Mouse (Mus musculus) adrenal gland, adult 18-20 months (tissue): Measurements from ENCODE around the gene Smg5. TPM values are rescaled to one million over a fixed set of nuclear protein-coding genes. Genes with fewer than 3 reads are reported as not detected.
"Not testable (repeated sequence)": the region's sequence is repeated elsewhere in the genome, so short reads cannot be mapped to it uniquely, and the experiment has no call there.

Source experiments
- DNase-seq, 2 experiments: peaks; one replicate each; pipeline ENCODE4 v3.0.0; 2021 to 2022; ENCODE audit warnings: low spot score in 2 of 2
- total RNA-seq, 2 experiments: library from RNA; stranded (reverse); gene quantifications; 1 replicate in 1 of 2; 2 replicates in 1 of 2; pipeline ENCODE4 v1.2.3; 2021

Gene Smg5
- total RNA-seq, 2 experiments from 2014 or later, result 43.3 to 46.0 TPM

- no peak for DNase-seq
These were observed 14.7 kb downstream of the Smg5 start for GRCm38 (mm10) chr3:88350732-88351131.

GRCm38 (mm10) chr3:88352907-88353306 is 16.8 kb downstream of the Smg5 start:
- DNase-seq, result no peak

DNA sequence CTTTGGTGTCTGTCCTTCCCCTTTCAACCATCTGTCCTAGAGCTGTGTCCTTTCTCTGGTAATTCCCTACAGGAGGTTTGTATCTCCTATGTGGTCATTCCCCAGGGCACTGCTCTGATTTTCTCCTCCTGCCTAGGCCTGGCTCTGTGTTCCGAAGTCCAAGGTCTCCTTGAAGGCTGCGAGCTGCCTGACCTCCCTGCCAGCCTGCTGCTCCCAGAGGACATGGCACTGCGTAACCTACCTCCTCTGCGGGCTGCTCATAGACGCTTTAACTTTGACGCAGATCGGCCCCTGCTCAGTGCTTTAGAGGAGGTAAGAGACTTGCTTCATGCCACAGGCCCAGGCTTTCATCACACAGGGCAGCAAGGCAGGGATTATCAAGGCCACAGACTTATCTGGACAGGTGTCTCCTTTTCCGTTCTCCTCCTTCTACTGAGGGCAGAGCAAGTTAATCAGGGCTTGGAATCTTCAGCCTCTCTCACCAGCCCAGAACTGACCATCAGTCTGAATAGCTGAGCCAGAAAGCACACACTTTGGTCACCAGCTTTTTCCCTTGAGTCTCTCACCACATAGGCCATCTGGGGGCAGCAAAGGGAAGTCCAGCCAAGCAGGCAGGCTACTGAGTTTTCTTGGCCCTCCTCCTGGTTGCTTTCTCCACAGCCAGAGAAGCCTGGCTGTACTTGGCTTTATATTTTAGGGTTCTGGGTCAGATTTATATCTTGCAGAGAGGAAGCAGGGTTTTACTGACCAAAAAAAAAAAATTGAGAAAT is 18.5 kb downstream of the Smg5 start:
- DNase-seq, result peak in 1 of 2 experiments; percentile 25

DNA sequence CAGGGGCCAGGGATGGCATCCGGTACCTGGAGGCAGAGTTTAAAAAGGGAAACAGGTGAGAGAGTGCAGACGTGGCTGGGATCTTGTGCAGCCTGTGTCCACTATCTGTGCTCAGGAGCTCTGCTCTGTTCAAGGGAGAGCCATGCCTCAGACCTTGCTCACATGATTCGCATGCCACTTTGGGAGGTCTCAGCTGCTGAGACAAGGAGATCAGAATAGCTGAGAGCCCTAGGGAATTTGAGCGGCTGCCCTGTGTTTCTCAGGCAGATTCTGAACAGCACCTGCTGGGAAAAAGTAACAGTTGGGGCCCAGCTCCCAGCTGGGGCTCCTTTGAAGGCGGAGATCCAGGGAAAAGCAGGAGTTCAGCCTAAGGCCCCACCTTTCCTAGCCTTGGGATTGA is 23.5 kb downstream of the Smg5 start:
- no peak for DNase-seq

DNA sequence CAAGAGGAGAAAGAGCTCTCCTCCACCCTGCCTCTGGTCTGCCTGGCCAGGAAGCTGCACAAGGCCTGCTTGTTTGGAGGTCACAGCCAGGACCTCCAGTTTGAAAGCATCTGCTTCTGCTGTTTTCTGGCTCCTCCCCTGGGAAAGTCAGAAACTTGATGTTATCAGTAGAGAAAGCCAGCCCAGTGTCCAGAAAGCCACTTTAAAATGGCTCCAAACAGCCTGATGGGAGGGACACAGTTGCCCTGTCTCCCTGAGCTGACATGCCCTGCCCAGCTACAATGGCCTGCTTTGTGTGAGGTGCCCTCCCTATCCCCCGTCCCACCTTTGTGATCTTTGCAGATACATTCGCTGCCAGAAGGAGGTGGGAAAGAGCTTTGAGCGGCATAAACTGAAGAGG is 23.9 kb downstream of the Smg5 start:
- DNase-seq, result no peak

GRCm38 (mm10) chr3:88361096-88361495 is 25.0 kb downstream of the Smg5 start:
- DNase-seq, result no peak

DNA sequence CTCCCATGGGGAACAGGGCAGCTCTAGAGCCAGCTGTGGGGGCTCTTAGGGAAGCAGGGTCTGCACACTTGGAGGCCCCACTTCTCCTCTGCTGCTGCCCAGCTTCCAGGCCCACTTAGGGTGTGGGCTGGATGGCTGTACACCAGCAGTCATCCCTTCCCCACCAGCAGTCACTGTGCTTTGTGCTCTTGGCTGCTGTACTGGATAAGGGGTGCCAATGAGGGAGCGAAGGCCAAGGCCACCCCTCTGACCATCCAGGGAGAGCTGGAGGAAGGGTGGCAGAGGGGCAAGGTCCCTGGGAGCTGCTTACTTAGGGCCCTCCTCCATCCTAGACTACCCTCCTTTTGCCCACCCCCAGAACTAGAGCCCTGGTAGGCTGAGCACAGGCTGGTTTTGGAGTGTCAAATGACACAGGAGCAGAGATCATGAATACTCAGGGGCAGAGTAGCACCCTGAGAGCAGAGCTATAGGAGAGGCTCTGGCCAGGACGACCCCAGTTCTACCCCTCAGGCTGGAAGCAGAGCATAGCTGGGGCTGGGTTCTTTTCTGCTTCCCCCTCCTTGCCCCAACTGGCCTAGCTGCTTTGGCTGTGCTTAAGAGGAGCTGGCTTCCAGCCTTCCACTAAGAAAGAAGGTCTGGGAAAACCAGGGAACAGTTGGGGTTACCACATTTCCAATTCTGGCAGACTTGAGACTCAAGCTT is 25.7 kb downstream of the Smg5 start:
- no peak for DNase-seq

GRCm38 (mm10) chr3:88363700-88364099 is 27.6 kb downstream of the Smg5 start:
- no peak for DNase-seq

GRCm38 (mm10) chr3:88364337-88364736 is 28.3 kb downstream of the Smg5 start, which contains the start of gene Paqr6:
Paqr6 (plus strand) TSS chr3:88364584.
- DNase-seq, result peak; percentile 46 to 59

DNA sequence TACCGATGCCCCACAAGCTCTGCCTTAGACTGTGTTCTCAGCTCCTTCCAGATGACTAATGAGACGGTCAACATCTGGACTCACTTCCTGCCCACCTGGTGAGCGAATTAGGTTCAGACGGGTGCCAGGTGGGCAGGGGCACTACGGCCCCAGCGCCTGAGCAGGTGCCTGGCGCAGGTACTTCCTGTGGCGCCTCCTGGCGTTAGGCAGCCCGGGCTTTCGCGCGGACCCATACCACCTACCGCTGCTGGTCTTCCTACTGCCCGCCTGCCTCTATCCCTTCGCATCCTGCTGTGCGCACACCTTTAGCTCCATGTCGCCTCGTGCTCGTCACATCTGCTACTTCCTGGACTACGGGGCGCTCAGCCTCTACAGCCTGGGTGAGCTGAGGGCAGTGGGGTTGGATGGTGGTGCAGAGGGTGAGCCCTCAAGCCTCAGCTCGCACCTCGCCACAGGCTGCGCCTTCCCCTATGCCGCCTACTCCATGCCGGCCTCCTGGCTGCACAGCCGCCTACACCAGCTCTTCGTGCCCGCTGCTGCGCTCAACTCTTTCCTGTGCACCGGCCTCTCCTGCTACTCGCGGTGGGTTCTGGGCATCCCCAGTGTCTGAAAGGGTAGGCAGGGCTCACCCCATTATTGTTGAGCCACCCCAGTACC is 29.8 kb downstream of the Smg5 start:
- no peak for DNase-seq

GRCm38 (mm10) chr3:88366830-88367428 is 30.9 kb downstream of the Smg5 start:
- DNase-seq, result not testable (repeated sequence)

GRCm38 (mm10) chr3:88367517-88367916 is 31.5 kb downstream of the Smg5 start:
- DNase-seq, result not testable (repeated sequence)

GRCm38 (mm10) chr3:88368511-88368910 is 32.5 kb downstream of the Smg5 start:
- DNase-seq, result not testable (repeated sequence)

- DNase-seq, result not testable (repeated sequence)
These were observed 36.6 kb downstream of the Smg5 start, which contains the start of gene Bglap3 for GRCm38 (mm10) chr3:88372643-88373042. Bglap3 (minus strand) TSS chr3:88372743.

DNA sequence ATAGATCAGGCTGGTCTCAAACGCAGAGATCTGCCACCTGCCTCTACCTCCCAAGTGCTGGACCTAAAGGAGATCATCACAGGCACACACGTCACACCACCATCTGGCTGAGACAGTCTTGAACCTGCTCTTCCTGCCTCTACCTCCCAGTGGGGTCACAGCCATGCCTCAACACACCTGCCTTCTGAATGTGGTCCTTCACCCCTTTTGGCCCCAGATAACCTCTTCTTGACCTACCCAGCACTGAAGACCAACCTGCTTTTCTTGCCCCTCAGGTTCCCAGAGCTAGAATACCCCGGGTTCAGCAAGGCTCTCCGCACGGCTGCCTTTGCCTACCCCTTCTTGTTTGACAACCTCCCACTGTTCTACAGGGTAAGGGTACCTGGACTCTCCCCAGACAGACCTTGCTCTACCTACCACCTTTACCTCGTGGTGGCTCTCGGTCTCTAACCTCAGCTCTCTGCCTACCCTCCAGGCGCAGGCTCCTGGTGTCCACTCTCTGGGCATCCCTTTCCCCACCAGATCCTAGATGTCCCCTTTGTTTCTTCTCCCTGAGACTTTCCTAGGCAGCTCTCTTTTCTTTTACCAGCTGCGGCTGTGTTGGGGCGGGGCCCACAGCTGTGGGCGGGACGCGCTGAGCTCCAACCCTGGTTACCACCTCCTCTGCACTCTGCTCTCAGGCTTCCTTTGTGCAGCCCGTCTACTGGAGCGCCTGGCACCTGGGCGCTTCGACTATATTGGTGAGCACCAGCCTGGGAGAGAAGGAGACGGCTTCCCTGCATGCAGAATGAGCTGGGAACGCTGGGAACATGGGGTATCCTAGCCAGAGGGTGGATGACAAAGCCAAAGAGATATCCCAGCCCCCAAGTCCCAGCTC is 39.9 kb downstream of the Smg5 start:
- not testable (repeated sequence) for DNase-seq

DNA sequence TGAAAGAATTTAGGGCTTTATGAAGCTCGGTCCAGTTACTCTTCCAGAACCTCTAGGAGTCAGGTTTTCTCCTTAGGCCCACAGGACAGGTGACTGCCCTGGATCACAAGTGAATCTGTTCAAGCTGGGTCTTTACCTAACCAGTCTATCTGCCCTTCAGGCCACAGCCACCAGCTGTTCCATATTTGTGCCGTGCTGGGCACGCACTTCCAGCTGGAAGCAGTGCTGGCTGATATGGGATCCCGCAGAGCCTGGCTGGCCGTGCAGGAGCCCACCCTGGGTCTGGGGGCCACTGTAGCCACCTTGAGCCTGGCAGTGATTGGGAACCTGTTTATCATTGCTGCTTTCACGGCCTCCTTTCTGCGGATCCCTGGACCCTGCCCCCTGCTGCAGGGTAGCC is 40.6 kb downstream of the Smg5 start:
- not testable (repeated sequence) for DNase-seq

DNA sequence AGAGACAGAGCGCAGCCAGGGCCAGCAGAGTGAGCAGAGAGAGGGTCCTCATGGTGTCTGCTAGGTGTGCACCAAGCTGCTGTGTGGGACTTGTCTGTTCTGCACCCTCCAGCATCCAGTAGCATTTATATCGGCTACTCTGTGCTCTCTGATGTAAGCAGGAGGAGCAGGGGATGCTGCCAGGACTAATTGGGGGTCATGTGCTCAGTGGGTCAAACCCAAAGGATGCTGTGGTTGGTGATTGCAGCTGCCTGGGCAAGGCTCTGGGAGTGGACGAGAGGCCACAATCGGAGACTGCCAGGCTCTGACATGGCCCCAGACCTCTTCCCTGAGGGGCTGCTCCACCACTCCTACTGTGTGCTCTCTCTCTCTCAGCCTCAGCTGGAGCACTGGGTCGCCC is 42.5 kb downstream of the Smg5 start, which contains the start of gene Bglap2:
Gene Bglap2, minus strand, starts transcription at position 101 of the 400 bp plus-strand sequence.
- DNase-seq, result not testable (repeated sequence)

- DNase-seq, result not testable (repeated sequence)
These were observed 45.6 kb downstream of the Smg5 start for GRCm38 (mm10) chr3:88381389-88382315.

GRCm38 (mm10) chr3:88382383-88382782 is 46.3 kb downstream of the Smg5 start:
- not testable (repeated sequence) for DNase-seq
